Mouse (Mus musculus): ENCODE data around the gene Idnk. TPM values are rescaled to one million over a fixed set of nuclear protein-coding genes. Genes with fewer than 3 reads are reported as not detected.

Idnk gene
- polyA plus RNA-seq, 1 experiment, result 86.0 TPM

DNA sequence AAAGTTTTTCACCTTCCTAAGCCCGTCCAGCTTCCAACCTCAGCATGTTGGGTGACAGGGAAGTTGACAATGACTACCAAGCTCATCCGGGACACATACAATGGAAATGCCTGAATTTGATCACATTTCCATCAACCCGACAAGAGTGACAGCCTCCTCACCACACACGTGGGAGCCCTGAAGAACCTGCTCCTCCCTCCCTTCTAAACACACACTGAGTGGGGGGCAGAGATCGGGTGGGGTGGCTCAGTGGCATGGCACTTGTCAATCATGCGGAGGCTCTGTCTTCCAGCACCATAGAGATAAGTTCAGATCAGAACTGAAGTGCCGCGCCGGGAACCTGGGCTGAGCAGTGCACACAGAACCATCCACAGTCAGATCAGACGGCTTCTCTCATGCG is 7.0 kb upstream of the Idnk start:
- WGBS, result 76% methylated on average over 11 of the region's 11 CpGs
- H3K4me3 ChIP-seq (replicated peaks; ENCODE audit: control insufficient read depth, low read depth, low read length), result no peak overlapping the region
- no peak for TF ChIP-seq CTCF (IDR thresholded peaks at IDR 0.05; ENCODE audit: control insufficient read depth, insufficient read depth, low read length)
- no peak for TF ChIP-seq POLR2A (IDR thresholded peaks at IDR 0.05; ENCODE audit: borderline replicate concordance, control insufficient read depth, low read depth, low read length)
- H3K27ac ChIP-seq (ENCODE audit: control insufficient read depth, insufficient read depth, low read depth, low read length, poor library complexity), result no peak overlapping the region
- H3K4me1 ChIP-seq (ENCODE audit: control insufficient read depth, insufficient read depth, low read length), result no peaks in the 10 kb centered on the region

DNA sequence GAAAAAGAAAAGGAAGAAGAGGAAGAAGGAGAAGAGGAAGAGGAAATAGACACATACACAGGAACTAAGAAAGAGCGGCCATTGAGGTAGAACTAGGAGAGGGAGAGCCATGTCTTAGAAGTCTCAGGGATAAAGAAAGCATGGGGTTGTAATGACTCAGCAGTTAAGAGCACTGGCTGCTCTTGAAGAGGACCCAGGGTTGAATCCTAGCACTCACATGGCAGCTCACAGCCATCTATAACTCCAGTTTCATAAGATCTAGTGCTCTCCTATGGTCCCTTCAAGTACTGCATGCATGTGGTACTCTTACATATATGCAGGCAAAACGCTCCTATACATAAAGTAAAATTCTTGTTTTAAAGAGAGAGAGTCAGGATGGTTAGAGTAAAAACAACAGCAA is 1.4 kb upstream of the Idnk start:
- no peak for TF ChIP-seq POLR2A (IDR thresholded peaks at IDR 0.05; ENCODE audit: borderline replicate concordance, control insufficient read depth, low read depth, low read length)
- no peak for TF ChIP-seq CTCF (IDR thresholded peaks at IDR 0.05; ENCODE audit: control insufficient read depth, insufficient read depth, low read length)
- Histone ChIP-seq H3K27ac (ENCODE audit: control insufficient read depth, insufficient read depth, low read depth, low read length, poor library complexity) (no peak overlapping the region), H3K4me3 (replicated peaks; ENCODE audit: control insufficient read depth, low read depth, low read length) (no peak overlapping the region), H3K4me1 (ENCODE audit: control insufficient read depth, insufficient read depth, low read length) (no peaks in the 10 kb centered on the region)
- 66% methylated on average over 2 of the region's 2 CpGs for WGBS

DNA sequence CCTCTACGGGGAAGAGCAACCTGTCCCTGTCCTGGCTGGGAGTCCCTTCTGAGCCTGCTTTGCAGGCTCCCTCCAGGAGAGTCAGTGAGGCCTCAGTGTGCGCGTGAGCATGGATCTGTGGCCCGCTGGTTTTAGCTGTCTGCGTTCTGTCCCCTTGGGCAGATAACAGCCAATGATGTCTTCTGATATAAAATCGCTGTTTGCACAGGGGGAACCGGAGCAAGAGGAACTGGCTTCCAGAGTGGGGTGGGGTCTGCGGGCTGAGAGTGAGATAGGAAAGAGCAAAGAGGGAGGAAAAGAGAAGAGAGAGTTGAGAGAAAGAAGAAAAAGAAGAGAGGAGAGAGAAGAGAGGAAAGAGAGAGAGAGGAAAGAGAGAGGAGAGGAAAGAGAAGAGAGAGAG is 413 bp upstream of the Idnk start:
- H3K27ac ChIP-seq (ENCODE audit: control insufficient read depth, insufficient read depth, low read depth, low read length, poor library complexity), result no peak overlapping the region
- TF ChIP-seq CTCF (IDR thresholded peaks at IDR 0.05; ENCODE audit: control insufficient read depth, insufficient read depth, low read length), result no peak
- no peak for TF ChIP-seq POLR2A (IDR thresholded peaks at IDR 0.05; ENCODE audit: borderline replicate concordance, control insufficient read depth, low read depth, low read length)
- H3K4me1 ChIP-seq (ENCODE audit: control insufficient read depth, insufficient read depth, low read length), result no peaks in the 10 kb centered on the region
- 15% methylated on average over 8 of the region's 8 CpGs for WGBS
- peak overlapping the region; percentile 76 for H3K4me3 ChIP-seq (replicated peaks; ENCODE audit: control insufficient read depth, low read depth, low read length)

DNA sequence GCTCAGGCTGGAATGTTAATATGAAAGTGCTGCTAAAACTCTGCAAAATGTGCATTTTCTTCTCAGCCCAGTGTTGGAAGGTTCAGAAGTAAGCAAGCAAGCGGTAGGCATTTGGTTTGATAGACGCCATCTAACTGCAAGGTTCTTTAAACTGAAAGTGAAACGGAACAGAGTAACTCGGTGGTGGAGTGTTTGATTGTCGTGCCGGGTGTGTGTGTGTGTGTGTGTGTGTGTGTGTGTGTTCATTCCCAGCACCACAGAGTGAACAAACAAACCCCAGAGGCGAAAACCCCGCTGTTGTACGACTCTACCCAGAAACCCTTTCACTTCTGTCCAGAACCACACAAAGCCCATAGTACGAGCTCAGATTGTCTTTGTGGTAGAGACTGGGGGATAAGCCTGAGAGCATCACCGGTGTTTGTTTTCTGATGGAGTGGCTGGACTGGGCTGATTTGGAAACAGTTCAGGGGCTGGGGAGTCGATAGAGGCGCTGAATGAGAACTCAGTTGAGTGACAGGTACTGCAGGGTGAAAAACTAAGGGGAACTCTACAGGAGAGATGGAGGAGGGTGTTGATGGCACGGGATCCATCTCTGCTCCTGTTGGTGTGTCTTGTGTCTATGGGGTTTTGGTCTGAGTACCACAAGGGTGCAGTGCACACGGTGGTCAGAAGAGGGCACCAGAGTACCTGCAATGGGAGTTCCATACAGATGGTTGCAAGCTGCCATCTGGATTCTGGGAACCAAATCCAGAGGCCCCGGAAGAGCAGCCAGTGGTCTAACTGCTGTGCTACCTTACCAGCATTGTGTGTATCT is 857 bp downstream of the Idnk start:
- peak; percentile 98 for TF ChIP-seq CTCF (IDR thresholded peaks at IDR 0.05; ENCODE audit: control insufficient read depth, insufficient read depth, low read length)
- no peak for TF ChIP-seq POLR2A (IDR thresholded peaks at IDR 0.05; ENCODE audit: borderline replicate concordance, control insufficient read depth, low read depth, low read length)
- Histone ChIP-seq H3K27ac (ENCODE audit: control insufficient read depth, insufficient read depth, low read depth, low read length, poor library complexity) (peak overlapping the region; percentile 73), H3K4me3 (replicated peaks; ENCODE audit: control insufficient read depth, low read depth, low read length) (peak overlapping the region; percentile 76), H3K4me1 (ENCODE audit: control insufficient read depth, insufficient read depth, low read length) (no peaks in the 10 kb centered on the region)
- 2% methylated on average over 16 of the region's 16 CpGs for WGBS

DNA sequence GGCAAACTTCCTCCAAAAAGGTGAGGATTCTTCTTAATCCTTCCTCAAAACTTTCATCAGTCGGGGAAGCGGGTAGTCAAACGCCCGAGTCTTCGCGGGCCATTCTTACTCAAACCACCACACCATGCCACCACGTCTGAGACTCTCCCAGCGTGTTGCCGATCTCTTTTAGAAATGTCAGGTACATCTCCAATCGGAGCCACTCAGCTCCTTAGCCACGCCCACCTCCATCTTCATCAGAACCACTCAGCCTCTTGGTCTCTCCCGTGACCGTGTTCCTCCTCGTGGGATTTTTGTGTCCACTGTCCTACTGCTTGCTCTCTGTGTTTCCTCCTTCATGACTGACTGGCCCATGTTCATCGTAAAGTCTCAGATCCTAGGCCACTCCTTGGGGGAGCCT is 3.3 kb downstream of the Idnk start:
- Histone ChIP-seq H3K27ac (ENCODE audit: control insufficient read depth, insufficient read depth, low read depth, low read length, poor library complexity) (no peak overlapping the region), H3K4me1 (ENCODE audit: control insufficient read depth, insufficient read depth, low read length) (no peaks in the 10 kb centered on the region), H3K4me3 (replicated peaks; ENCODE audit: control insufficient read depth, low read depth, low read length) (no peak overlapping the region)
- 93% methylated on average over 15 of the region's 15 CpGs for WGBS
- TF ChIP-seq POLR2A (IDR thresholded peaks at IDR 0.05; ENCODE audit: borderline replicate concordance, control insufficient read depth, low read depth, low read length), result no peak
- no peak for TF ChIP-seq CTCF (IDR thresholded peaks at IDR 0.05; ENCODE audit: control insufficient read depth, insufficient read depth, low read length)

DNA sequence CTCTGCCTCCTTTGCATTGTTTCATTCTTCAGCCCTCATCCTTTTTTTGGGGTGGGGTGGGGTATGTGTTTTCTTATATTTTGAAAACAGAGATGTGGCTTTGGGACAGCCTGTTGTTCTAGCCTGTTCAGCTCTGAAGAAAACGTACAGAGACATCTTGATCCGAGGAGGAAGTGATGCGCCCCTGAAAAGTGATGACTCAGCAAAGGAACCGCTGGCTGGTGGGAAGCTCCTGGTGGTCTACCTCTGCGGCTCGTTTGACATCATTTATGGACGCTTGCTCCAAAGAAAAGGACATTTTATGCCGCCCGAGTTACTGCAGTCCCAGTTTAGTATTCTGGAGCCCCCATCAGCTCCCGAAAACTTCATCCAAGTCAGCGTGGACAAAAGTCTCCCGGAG is 5.9 kb downstream of the Idnk start:
- TF ChIP-seq CTCF (IDR thresholded peaks at IDR 0.05; ENCODE audit: control insufficient read depth, insufficient read depth, low read length) (no peak), POLR2A (IDR thresholded peaks at IDR 0.05; ENCODE audit: borderline replicate concordance, control insufficient read depth, low read depth, low read length) (no peak)
- no peak overlapping the region for H3K27ac ChIP-seq (ENCODE audit: control insufficient read depth, insufficient read depth, low read depth, low read length, poor library complexity)
- H3K4me3 ChIP-seq (replicated peaks; ENCODE audit: control insufficient read depth, low read depth, low read length), result no peak overlapping the region
- WGBS, result 87% methylated on average over 12 of the region's 12 CpGs
- H3K4me1 ChIP-seq (ENCODE audit: control insufficient read depth, insufficient read depth, low read length), result no peaks in the 10 kb centered on the region

DNA sequence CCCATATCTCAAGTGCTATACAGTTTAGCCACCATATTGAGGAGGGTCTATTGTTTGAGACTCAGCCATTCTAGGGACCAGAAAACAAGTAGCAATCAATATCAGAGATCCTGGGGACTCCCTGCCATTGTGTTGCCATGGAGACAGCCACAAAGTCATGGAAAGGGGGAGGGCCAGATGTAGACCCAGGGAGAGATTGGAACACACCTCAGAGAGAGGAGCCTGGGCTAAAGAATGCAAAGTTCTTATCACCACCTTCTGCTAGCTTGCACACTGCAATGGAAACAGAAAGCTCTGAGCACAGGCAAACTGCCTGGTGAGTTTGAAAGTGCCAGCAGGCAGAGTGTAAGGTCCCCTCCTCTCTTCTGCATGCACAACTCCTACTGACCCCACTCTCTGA is 10.7 kb downstream of the Idnk start:
- TF ChIP-seq POLR2A (IDR thresholded peaks at IDR 0.05; ENCODE audit: borderline replicate concordance, control insufficient read depth, low read depth, low read length) (no peak), CTCF (IDR thresholded peaks at IDR 0.05; ENCODE audit: control insufficient read depth, insufficient read depth, low read length) (no peak)
- Histone ChIP-seq H3K4me3 (replicated peaks; ENCODE audit: control insufficient read depth, low read depth, low read length) (no peak overlapping the region), H3K27ac (ENCODE audit: control insufficient read depth, insufficient read depth, low read depth, low read length, poor library complexity) (no peak overlapping the region), H3K4me1 (ENCODE audit: control insufficient read depth, insufficient read depth, low read length) (no peaks in the 10 kb centered on the region)

DNA sequence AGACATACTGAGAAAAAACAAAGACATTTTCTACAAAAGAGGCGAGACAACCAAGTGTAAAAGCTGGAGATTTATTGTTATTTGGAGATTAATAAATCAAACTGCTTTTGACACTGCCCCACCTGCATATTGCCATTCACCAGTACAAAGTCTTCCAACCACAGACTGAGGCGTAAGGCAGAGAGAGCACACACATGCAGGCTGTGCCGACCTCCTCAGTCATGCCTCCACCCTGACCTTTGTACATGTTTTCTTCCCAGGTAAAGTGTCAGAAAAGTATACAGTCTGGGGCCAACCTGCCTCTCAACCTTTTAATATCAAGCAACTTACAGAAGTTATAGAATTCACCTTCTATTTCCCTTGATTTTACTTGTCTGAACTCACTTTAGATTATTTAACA is 18.7 kb downstream of the Idnk start:
- no peak overlapping the region for H3K4me3 ChIP-seq (replicated peaks; ENCODE audit: control insufficient read depth, low read depth, low read length)
- WGBS, result 94% methylated on average over 3 of the region's 3 CpGs
- H3K27ac ChIP-seq (ENCODE audit: control insufficient read depth, insufficient read depth, low read depth, low read length, poor library complexity), result no peak overlapping the region
- no peaks in the 10 kb centered on the region for H3K4me1 ChIP-seq (ENCODE audit: control insufficient read depth, insufficient read depth, low read length)
- TF ChIP-seq CTCF (IDR thresholded peaks at IDR 0.05; ENCODE audit: control insufficient read depth, insufficient read depth, low read length) (no peak), POLR2A (IDR thresholded peaks at IDR 0.05; ENCODE audit: borderline replicate concordance, control insufficient read depth, low read depth, low read length) (no peak)

All from bone marrow, adult 2 months (tissue).